Mouse (Mus musculus) right cerebral cortex, postnatal 36 days (tissue): ENCODE results near the gene Crip2.

ENCODE experiments used
- DNase-seq, 2 experiments: peaks; one replicate each; pipeline ENCODE4 v3.0.0; 2022; ENCODE audit warnings: low spot score in 2 of 2, mixed read lengths in 1 of 2

Crip2 gene

GRCm38 (mm10) chr12:113184945-113185344, 44.9 kb downstream of the Crip2 start:
- no peak for DNase-seq

GRCm38 (mm10) chr12:113185442-113186291, 45.6 kb downstream of the Crip2 start, which contains the start of gene Tmem121:
TSS of gene Tmem121 (plus strand) at chr12:113185930.
- DNase-seq = no peak

GRCm38 (mm10) chr12:113186326-113187010, 46.4 kb downstream of the Crip2 start:
- DNase-seq = no peak

GRCm38 (mm10) chr12:113187011-113187375, 47.0 kb downstream of the Crip2 start:
- no peak for DNase-seq

- DNase-seq = peak; percentile 84 to 88
Measured at GRCm38 (mm10) chr12:113187584-113188295, 47.7 kb downstream of the Crip2 start.

GRCm38 (mm10) chr12:113188349-113189055, 48.5 kb downstream of the Crip2 start:
- no peak for DNase-seq

GRCm38 (mm10) chr12:113193423-113193822, 53.4 kb downstream of the Crip2 start:
- DNase-seq = no peak
